ENCODE assay signal across 11 mouse cellular contexts in the genomic region with DNA sequence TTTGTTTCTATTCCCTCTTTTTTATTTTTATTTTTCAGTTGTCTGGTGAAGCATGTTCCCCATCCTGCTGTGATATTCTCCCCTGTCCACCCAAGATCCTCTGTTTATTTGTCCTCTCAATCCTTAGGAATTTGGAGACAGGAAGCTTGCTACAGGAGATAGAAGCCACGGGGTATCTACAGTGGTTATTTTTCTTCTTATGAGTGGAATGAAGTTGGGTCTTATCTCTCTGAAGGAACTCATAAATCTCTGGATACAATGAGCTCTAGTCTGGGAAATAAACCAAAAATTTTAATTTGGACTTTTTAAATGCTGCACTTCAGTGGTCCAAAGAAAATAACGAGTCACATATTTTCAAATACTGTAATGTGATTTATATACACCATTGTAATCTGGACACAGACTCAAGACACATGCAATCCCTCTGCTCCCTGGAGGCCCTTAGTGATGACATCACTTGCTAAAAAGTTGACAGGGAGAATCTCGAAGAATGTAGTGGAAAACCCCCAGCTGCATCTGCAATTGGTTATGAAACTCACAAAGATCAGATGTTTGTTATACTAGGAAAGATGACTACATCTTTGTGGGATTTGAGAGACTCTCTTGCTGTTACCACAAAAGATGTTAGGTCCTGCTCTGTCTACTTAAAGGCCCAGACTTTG.
DNase-seq lines count a peak whose midpoint lies in the region; ATAC-seq lines count a peak whose summit lies in the region.
"Had no signal": no experiment of that assay in that cellular context is flagged by ENCODE, and none has a peak within 500 bp of the region (broad histone marks: within the 10 kb centered on the region; RNA-seq: fewer than 3 reads in every experiment).

No protein-coding gene starts in this region.

- no peaks in the 10 kb centered on the region for H3K27me3 ChIP-seq in embryonic facial prominence, embryonic 15.5 days
- H3K27me3 ChIP-seq in lung, embryonic 16.5 days (ENCODE audit: control insufficient read depth, insufficient read depth, low read depth, low read length), result no peaks in the 10 kb centered on the region

- no peaks in the 10 kb centered on the region for H3K36me3 ChIP-seq in embryonic facial prominence, embryonic 15.5 days
- H3K36me3 ChIP-seq in lung, embryonic 16.5 days (ENCODE audit: control insufficient read depth, insufficient read depth, low read length), result no peaks in the 10 kb centered on the region

- peaks cover 7% of the 10 kb centered on the region for H3K4me1 ChIP-seq in embryonic facial prominence, embryonic 15.5 days
- no peaks in the 10 kb centered on the region for H3K4me1 ChIP-seq in lung, embryonic 16.5 days (replicated peaks; ENCODE audit: control insufficient read depth, insufficient read depth, low read length)

- ATAC-seq in embryonic facial prominence, embryonic 15.5 days (ENCODE audit: insufficient number of reproducible peaks, low FRiP score, low TSS enrichment, low read depth), result peak; percentile 73
- peak; percentile 56; the same call in 1 of the 2 replicates for ATAC-seq in lung, embryonic 16.5 days (ENCODE audit: low read depth)
- ATAC-seq: midbrain, embryonic 16.5 days had no signal

- no peak overlapping the region for H3K9ac ChIP-seq in embryonic facial prominence, embryonic 15.5 days
- no peak overlapping the region for H3K9ac ChIP-seq in lung, embryonic 16.5 days (ENCODE audit: low read length)

- H3K4me3 ChIP-seq in embryonic facial prominence, embryonic 15.5 days (replicated peaks), result no peak overlapping the region
- no peak overlapping the region for H3K4me3 ChIP-seq in lung, embryonic 16.5 days (ENCODE audit: low read length)

- H3K4me2 ChIP-seq in embryonic facial prominence, embryonic 15.5 days (replicated peaks), result no peak overlapping the region
- no peak overlapping the region for H3K4me2 ChIP-seq in lung, embryonic 16.5 days (ENCODE audit: low read depth, low read length)

- 33% methylated on average over 3 of the region's 3 CpGs for WGBS in embryonic facial prominence, embryonic 15.5 days
- 33% methylated on average over 3 of the region's 3 CpGs for WGBS in lung, embryonic 16.5 days

- peak; percentile 30 for DNase-seq in embryo, embryonic 10.5 days (ENCODE audit: low spot score)
- no peak for DNase-seq in embryo, embryonic 10 days (ENCODE audit: low spot score)
- peak; percentile 57 for DNase-seq in heart, postnatal 25 days (ENCODE audit: low spot score)
- DNase-seq in spleen, postnatal 10 days (ENCODE audit: low spot score in 2 of 2), result no peak
- DNase-seq in spleen, postnatal 4 days (ENCODE audit: low spot score in 2 of 2), result no peak
- DNase-seq in cerebellum, adult 9-10 months, result no peak
- DNase-seq: cerebellum, postnatal 25 days; left cerebral cortex, postnatal 4 days had no signal

- H3K27ac ChIP-seq in embryonic facial prominence, embryonic 15.5 days (replicated peaks), result peak overlapping the region; percentile 76
- H3K27ac ChIP-seq in lung, embryonic 16.5 days (ENCODE audit: low read length), result peak overlapping the region; percentile 15; the same call in 1 of the 2 replicates

- H3K9me3 ChIP-seq in embryonic facial prominence, embryonic 15.5 days (replicated peaks), result no peaks in the 10 kb centered on the region
- H3K9me3 ChIP-seq in lung, embryonic 16.5 days (ENCODE audit: control insufficient read depth, low read length), result no peaks in the 10 kb centered on the region

- intact Hi-C loops in heart, postnatal 25 days (cut with DNase I), result loop anchor here (5.0 kb wide), 1 partner anchor 314 kb away; no protein-coding TSS in a partner anchor

Comparison
In these comparisons a context has a peak if more than half of its experiments do, and no peak if none do; other contexts are left out.
1. DNase-seq: peak in embryo, embryonic 10.5 days (single experiment) and heart, postnatal 25 days (single experiment); none in embryo, embryonic 10 days (single experiment), spleen, postnatal 10 days (0 of 2), spleen, postnatal 4 days (0 of 2) and cerebellum, adult 9-10 months (single experiment).